In the genomic region with DNA sequence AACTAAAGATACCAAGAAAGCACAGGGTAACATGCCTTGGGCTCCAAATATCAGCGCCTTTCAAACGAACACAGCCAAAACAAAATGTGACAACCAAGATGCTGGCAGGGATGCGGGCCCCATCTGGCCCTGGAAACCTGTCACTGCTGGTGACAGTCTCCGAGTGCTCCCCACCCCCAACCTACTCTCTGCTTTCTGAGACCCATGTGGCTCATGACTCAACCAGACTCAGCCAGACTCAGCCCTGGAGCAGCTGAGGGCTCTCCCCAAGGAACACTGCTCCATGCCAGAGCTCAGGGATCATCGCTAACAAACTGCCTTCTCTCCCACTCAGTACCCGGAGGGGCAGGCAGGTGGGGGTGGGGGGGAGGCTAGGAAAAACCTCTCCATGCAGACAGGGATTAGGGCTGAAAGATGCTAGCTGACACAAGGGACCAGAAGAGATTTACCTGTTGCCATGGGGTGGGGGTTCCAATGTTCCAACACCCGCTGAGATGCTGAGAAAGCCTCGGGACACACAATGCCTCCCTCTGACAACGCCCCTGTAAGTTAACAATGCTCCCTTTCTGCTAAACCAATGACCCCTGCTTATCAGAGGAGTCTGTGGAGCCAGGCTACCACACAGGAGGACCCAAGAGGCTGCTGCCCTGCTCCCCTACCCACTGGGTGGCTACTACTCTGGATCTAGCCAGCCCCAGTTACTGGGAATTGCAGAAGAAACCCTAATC, we compare ENCODE assay signal across 8 mouse cellular contexts.
DNase-seq lines count a peak whose midpoint lies in the region; ATAC-seq and TF ChIP-seq lines count a peak whose summit lies in the region.

No protein-coding gene starts in this region.

- H3K9me3 ChIP-seq in heart, embryonic 11.5 days (replicated peaks; ENCODE audit: control insufficient read depth, low read length), result no peaks in the 10 kb centered on the region
- no peaks in the 10 kb centered on the region for H3K9me3 ChIP-seq in stomach, postnatal 0 days (ENCODE audit: control insufficient read depth, low read length)

- H3K4me3 ChIP-seq in heart, embryonic 11.5 days (ENCODE audit: low read depth, low read length), result no peak overlapping the region
- H3K4me3 ChIP-seq in stomach, postnatal 0 days (ENCODE audit: low read depth, low read length), result no peak overlapping the region

- no peak for TF ChIP-seq CTCF in stomach, postnatal 0 days (IDR thresholded peaks at IDR 0.05; ENCODE audit: low read depth)

- ATAC-seq in heart, embryonic 11.5 days (replicated peaks; ENCODE audit: insufficient number of reproducible peaks, low FRiP score, low TSS enrichment), result no peak
- peak; percentile 30; the same call in 1 of the 2 replicates for ATAC-seq in stomach, postnatal 0 days (ENCODE audit: low FRiP score, low TSS enrichment)

- H3K27ac ChIP-seq in heart, embryonic 11.5 days (ENCODE audit: low read depth, low read length), result no peak overlapping the region
- H3K27ac ChIP-seq in stomach, postnatal 0 days (replicated peaks), result no peak overlapping the region

- peaks cover 4% of the 10 kb centered on the region for H3K4me1 ChIP-seq in heart, embryonic 11.5 days (ENCODE audit: control insufficient read depth, insufficient read depth, low read length)
- H3K4me1 ChIP-seq in stomach, postnatal 0 days (replicated peaks; ENCODE audit: control insufficient read depth, insufficient read depth), result no peaks in the 10 kb centered on the region; the same call in 1 of the 2 replicates

- no peak overlapping the region for H3K9ac ChIP-seq in heart, embryonic 11.5 days (ENCODE audit: low read depth, low read length)
- H3K9ac ChIP-seq in stomach, postnatal 0 days (ENCODE audit: low read length), result no peak overlapping the region

- DNase-seq in heart, adult 11 months, result peak; percentile 91
- DNase-seq in cerebellum, adult 11 months, result peak; percentile 90
- DNase-seq in frontal cortex, postnatal 14 days (ENCODE audit: low spot score in 2 of 2), result peak; percentile 43 to 49
- DNase-seq in left cerebral cortex, postnatal 25 days (ENCODE audit: low spot score in 2 of 2), result peak; percentile 56 to 74
- DNase-seq in stomach, postnatal 0 days (ENCODE audit: low spot score), result no peak
- no peak for DNase-seq in lung, postnatal 36 days
- DNase-seq in spleen, adult 12 weeks (ENCODE audit: low spot score), result no peak

- intact Hi-C loops in left cerebral cortex, postnatal 25 days (cut with DNase I), result no loop called here

- no peaks in the 10 kb centered on the region for H3K27me3 ChIP-seq in heart, embryonic 11.5 days (ENCODE audit: control insufficient read depth, insufficient read depth, low read length)
- no peaks in the 10 kb centered on the region for H3K27me3 ChIP-seq in stomach, postnatal 0 days (ENCODE audit: control insufficient read depth, insufficient read depth, low read length)

- no peaks in the 10 kb centered on the region for H3K36me3 ChIP-seq in heart, embryonic 11.5 days (ENCODE audit: control insufficient read depth, insufficient read depth, low read length)
- H3K36me3 ChIP-seq in stomach, postnatal 0 days (ENCODE audit: control insufficient read depth, insufficient read depth, low read length), result no peaks in the 10 kb centered on the region

- 35% methylated on average over 9 of the region's 9 CpGs for WGBS in heart, embryonic 11.5 days (ENCODE audit: insufficient replicate concordance)
- 46% methylated on average over 9 of the region's 9 CpGs for WGBS in stomach, postnatal 0 days

- TF ChIP-seq EP300 in stomach, postnatal 0 days (optimal IDR thresholded peaks at IDR 0.05), result no peak

- H3K4me2 ChIP-seq in heart, embryonic 11.5 days, result no peak overlapping the region
- no peak overlapping the region for H3K4me2 ChIP-seq in stomach, postnatal 0 days (replicated peaks; ENCODE audit: low read depth)

Comparison
In these comparisons a context has a peak if more than half of its experiments do, and no peak if none do; other contexts are left out.
1. DNase-seq: peak in heart, adult 11 months (single experiment), cerebellum, adult 11 months (single experiment), frontal cortex, postnatal 14 days (2 of 2) and left cerebral cortex, postnatal 25 days (2 of 2); none in stomach, postnatal 0 days (single experiment), lung, postnatal 36 days (single experiment) and spleen, adult 12 weeks (single experiment).